Mouse (Mus musculus): Measurements from ENCODE around the gene Hhat. TPM values are rescaled to one million over a fixed set of nuclear protein-coding genes. Genes with fewer than 3 reads are reported as not detected.
A peak's percentile ranks its signal among the peaks of the same experiment; 100 is the strongest.

The Hhat gene
- total RNA-seq, 2 experiments from 2014 or later = 1.4 to 2.0 TPM

- intact Hi-C loops (cut with DNase I; ENCODE audit: low total_unique reads) = no loop called here
- no peak for DNase-seq
Measured at GRCm38 (mm10) chr1:192677236-192677635, 93.8 kb downstream of the Hhat start.

DNA sequence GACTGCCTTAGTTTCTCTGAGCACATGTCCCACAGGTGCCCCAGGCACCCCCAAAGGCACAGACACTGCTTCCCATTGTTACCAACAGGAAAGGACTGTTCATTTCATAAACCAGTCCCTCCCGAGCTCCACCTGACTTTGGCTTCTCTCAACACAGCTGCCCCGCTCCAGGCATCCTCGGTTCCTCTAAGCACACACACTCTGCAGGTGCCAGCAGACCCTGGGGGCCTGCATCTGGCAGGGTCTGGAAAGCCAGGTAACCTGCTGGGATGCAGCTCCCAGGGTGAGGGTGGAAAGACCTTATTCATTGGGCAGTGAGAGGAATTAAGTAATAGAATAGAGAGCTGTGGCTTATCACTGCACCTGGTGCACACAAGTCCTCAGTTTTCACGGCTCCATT lies 107.4 kb downstream of the Hhat start:
- no peak for DNase-seq
- intact Hi-C loops (cut with DNase I; ENCODE audit: low total_unique reads) = no loop called here

DNA sequence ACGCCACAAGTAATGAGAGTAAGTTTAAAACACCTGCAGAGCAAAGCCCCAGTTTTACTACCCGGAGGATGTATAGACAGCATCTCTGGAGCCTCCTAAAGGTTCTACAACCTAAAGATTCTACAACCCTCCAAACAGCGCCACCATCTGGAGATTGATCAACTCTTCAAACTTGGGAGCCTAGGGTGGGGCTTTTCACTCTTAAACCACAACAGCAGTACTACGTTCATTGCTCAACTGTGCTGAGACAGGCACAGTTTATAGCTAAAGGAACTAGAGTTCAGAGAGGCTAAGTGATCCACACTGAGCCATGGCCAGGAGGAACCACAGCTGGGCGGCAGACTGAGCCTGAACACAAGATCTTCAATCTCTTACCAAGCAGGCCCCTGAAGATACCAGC lies 107.9 kb downstream of the Hhat start:
- DNase-seq = no peak
- intact Hi-C loops (cut with DNase I; ENCODE audit: low total_unique reads) = no loop called here

GRCm38 (mm10) chr1:192661612-192662011 lies 109.4 kb downstream of the Hhat start:
- no peak for DNase-seq
- intact Hi-C loops (cut with DNase I; ENCODE audit: low total_unique reads) = no loop called here

GRCm38 (mm10) chr1:192657417-192657816 lies 113.6 kb downstream of the Hhat start:
- DNase-seq = no peak
- intact Hi-C loops (cut with DNase I; ENCODE audit: low total_unique reads) = no loop called here

DNA sequence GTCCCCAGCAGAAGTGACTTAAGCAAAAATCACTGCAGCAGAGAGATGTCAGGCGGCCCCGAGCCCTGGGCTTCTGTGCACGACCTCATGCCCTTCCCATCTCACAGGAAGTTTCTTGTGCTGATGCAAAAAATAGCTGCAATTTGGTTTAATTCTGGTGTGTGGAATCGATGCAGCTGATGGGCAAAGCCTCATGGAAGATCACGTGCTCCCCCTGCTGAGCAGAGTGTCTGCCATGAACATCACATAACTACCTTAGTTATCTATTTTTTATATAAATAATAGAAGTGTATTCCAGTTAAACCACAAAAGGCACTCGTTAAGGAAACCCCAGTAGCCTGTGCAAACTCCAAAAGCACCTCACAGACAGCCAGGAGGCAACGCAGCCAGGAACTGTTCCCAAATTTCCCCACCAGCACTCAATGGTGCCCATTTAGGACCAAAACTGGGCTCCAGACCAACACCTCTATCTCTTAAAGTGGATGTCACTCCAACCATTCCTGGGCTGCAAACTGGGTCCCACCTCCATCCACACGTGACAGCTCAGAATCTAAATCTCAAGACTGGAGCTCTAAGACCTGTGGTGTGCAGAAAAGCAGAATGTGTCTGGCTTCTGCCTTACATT lies 118.9 kb downstream of the Hhat start:
- intact Hi-C loops (cut with DNase I; ENCODE audit: low total_unique reads) = no loop called here
- no peak for DNase-seq

- intact Hi-C loops (cut with DNase I; ENCODE audit: low total_unique reads) = no loop called here
Measured at GRCm38 (mm10) chr1:192650586-192650985, 120.4 kb downstream of the Hhat start.

GRCm38 (mm10) chr1:192650023-192650422 lies 121.0 kb downstream of the Hhat start:
- intact Hi-C loops (cut with DNase I; ENCODE audit: low total_unique reads) = no loop called here
- DNase-seq = no peak

More at GRCm38 (mm10) chr1:192650586-192650985, 120.4 kb downstream of the Hhat start:
- DNase-seq = no peak

- intact Hi-C loops (cut with DNase I; ENCODE audit: low total_unique reads) = no loop called here
- DNase-seq = no peak
Measured at GRCm38 (mm10) chr1:192649233-192649632, 121.8 kb downstream of the Hhat start.

DNA sequence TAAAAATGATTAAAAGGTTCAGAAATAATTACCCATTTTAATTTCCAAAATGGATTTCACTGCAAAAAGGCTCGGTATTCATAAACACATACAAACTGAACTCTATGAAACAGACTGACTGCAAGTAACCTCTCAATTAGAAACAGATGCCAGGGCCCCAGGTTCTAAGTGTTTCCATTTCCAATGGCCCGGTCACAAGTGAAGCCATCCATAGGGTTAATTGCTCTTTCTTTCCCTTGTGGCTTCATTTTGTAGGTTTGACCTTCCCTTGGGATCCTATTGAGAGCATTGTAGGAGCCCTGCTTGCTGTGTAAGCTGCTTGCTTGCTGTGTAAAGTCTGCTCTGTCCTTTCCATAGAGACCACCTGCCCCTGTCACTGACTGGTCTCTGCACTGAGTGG lies 123.7 kb downstream of the Hhat start:
- DNase-seq = no peak
- intact Hi-C loops (cut with DNase I; ENCODE audit: low total_unique reads) = no loop called here

DNA sequence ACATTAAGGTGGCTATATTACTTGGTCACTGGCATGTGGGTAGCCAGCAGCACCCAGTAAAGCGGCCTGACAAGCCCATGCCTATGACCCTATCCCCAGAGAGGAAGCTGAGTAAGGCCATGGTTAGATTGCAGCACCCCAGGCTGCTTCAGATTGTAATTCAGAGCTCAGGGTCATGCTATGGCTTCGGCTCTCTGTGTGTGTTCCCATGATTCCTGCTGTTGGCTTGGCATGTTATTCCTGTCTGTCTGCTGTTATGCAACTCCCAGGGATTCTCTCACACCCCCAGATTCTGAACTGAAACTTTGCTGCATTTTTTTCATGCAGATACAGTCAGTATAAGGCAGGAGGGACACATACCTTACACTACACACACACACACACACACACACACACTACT lies 128.9 kb downstream of the Hhat start:
- DNase-seq = no peak
- intact Hi-C loops (cut with DNase I; ENCODE audit: low total_unique reads) = no loop called here

DNA sequence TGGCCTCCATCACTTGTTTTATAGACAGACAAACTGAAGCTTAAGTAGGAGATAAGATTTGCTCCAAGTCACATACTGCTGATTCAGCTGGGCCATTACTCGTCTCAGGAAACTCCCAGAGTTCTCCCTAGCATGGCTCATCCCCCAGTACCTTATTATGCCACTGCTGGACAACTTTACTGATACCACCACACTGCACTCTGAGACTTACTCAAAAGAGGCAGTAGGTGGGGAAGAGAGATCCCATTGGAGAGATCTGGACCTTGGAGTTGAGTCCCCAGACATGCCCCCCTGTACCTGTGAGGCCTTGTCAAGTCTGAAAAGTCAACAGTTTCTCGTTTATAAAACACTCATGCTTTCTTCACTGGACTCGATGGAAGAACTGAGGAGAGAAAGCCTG lies 131.8 kb downstream of the Hhat start:
- DNase-seq = no peak
- intact Hi-C loops (cut with DNase I; ENCODE audit: low total_unique reads) = no loop called here

- intact Hi-C loops (cut with DNase I; ENCODE audit: low total_unique reads) = no loop called here
Measured at GRCm38 (mm10) chr1:192621843-192622242, 149.2 kb downstream of the Hhat start.

DNA sequence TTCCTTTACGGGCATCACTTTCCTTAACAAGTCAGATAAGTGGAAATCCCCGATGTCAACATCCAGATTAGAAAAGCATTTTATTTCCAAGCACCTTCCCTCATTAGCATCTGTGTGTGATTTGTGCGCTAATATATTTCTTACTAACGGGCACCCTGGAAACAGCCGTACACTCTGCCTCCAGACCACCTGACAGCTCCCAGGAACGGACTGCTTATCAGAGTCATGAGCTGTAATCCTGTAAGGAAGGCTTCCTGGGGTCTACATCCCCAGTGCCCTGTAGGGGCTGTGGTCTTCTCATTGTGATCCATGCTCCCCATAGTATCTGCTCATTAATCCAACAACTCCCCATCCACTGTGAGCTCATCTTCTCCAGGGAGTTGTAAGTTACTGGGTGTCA lies 157.8 kb downstream of the Hhat start:
- no peak for DNase-seq
- intact Hi-C loops (cut with DNase I; ENCODE audit: low total_unique reads) = no loop called here

More at GRCm38 (mm10) chr1:192621843-192622242, 149.2 kb downstream of the Hhat start:
- no peak for DNase-seq

- DNase-seq = no peak
- intact Hi-C loops (cut with DNase I; ENCODE audit: low total_unique reads) = no loop called here
Measured at GRCm38 (mm10) chr1:192611996-192612739, 158.9 kb downstream of the Hhat start.

- DNase-seq = no peak
- intact Hi-C loops (cut with DNase I; ENCODE audit: low total_unique reads) = no loop called here
Measured at GRCm38 (mm10) chr1:192606876-192607275, 164.1 kb downstream of the Hhat start.

GRCm38 (mm10) chr1:192604413-192604812 lies 166.6 kb downstream of the Hhat start:
- no peak for DNase-seq
- intact Hi-C loops (cut with DNase I; ENCODE audit: low total_unique reads) = no loop called here

DNA sequence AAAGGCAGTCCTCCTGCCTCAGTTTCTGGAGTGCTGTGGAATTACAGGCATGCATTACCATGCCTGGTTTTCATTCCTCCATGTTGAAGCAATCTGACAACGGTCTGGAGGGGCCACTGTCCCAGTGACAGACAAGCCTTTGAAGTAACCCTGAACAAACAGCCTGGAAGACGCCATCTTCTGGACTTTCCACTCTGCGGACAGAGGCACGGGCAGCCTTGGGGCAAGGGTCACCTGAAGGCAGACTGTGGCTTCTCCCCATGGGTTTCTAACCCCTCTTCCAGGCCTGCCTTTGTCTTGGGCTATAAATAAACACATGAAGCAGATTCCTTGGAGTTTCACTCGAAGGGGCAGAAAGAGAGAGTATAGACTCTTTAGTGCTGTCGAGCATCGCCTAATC lies 167.5 kb downstream of the Hhat start:
- intact Hi-C loops (cut with DNase I; ENCODE audit: low total_unique reads) = no loop called here

GRCm38 (mm10) chr1:192601206-192601605 lies 169.8 kb downstream of the Hhat start:
- intact Hi-C loops (cut with DNase I; ENCODE audit: low total_unique reads) = no loop called here
- no peak for DNase-seq

More for the DNA sequence above, 167.5 kb downstream of the Hhat start:
- no peak for DNase-seq

- no peak for DNase-seq
- intact Hi-C loops (cut with DNase I; ENCODE audit: low total_unique reads) = loop anchor here (5.0 kb wide), 2 partner anchors 113 to 407 kb away; partner anchors contain the start of gene Kcnh1
Measured at GRCm38 (mm10) chr1:192599746-192600145, 171.3 kb downstream of the Hhat start.

DNA sequence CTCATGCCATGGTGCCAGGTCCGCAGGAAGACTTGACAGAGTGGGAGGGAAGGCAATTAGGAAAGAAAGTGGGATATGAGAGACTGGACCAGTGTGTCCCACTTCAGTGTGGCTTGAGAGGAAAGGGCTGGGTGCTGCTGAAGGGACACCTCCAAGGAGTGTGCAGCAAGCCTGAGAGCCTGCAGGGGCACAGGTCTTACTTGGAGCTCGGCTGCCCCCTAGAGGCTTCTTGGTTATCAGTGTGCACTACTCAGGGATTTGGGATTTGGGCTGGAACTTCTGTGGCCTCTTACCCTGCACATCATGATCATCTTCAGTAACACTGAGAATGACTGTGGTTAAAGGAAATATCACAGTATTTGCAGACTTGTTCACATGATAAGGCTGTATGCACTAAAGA lies 172.6 kb downstream of the Hhat start:
- intact Hi-C loops (cut with DNase I; ENCODE audit: low total_unique reads) = loop anchor here (5.0 kb wide), 2 partner anchors 114 to 406 kb away; partner anchors contain the start of gene Kcnh1
- peak; percentile 78 for DNase-seq

Measured in gastrocnemius, postnatal 14 days (tissue).